Mouse (Mus musculus) forebrain, embryonic 16.5 days (tissue): ENCODE measurements around the gene Sipa1l3. TPM values are rescaled to one million over a fixed set of nuclear protein-coding genes. Genes with fewer than 3 reads are reported as not detected.

Experiments used
- ATAC-seq: fragments of 200-750 bp; cut with Nextera tagmentation; 2 replicates; pipeline ENCODE4 v1.8.0; 2017; ENCODE audit warnings: mild to moderate bottlenecking, moderate library complexity
- H3K27ac ChIP-seq: fragments of 300-500 bp; sonication (generic); 2 replicates; pipeline ENCODE4 v1.5.1; 2014; ENCODE audit warnings: low read length, control low read depth
- H3K27me3 ChIP-seq: fragments of 300-500 bp; sonication (generic); replicated peaks from 2 replicates; pipeline ENCODE4 v1.6.1; 2014; ENCODE audit warnings: low read length; ENCODE audit not compliant: control insufficient read depth, insufficient read depth
- H3K36me3 ChIP-seq: fragments of 300-500 bp; sonication (generic); 2 replicates; pipeline ENCODE4 v1.6.1; 2014; ENCODE audit not compliant: control insufficient read depth, insufficient read depth
- H3K4me1 ChIP-seq: fragments of 300-500 bp; sonication (generic); replicated peaks from 2 replicates; pipeline ENCODE4 v1.6.1; 2014; ENCODE audit warnings: low read length; ENCODE audit not compliant: control insufficient read depth, insufficient read depth
- H3K4me2 ChIP-seq: fragments of 300-500 bp; sonication (generic); 2 replicates; pipeline ENCODE4 v1.6.1; 2014; ENCODE audit warnings: mild to moderate bottlenecking, low read length, control low read depth
- H3K4me3 ChIP-seq: fragments of 300-500 bp; sonication (generic); replicated peaks from 2 replicates; pipeline ENCODE4 v1.5.1; 2014; ENCODE audit warnings: mild to moderate bottlenecking, low read length, control low read depth
- H3K9ac ChIP-seq: fragments of 300-500 bp; sonication (generic); replicated peaks from 2 replicates; pipeline ENCODE4 v1.6.1; 2014; ENCODE audit warnings: low read depth, low read length, control low read depth
- H3K9me3 ChIP-seq: fragments of 300-500 bp; sonication (generic); 2 replicates; pipeline ENCODE4 v1.6.1; 2016; ENCODE audit warnings: low read length; ENCODE audit not compliant: control insufficient read depth
- WGBS: fragments of 180-500 bp; shearing (Covaris S2); extraction: QIAGEN DNeasy Blood & Tissue Kit; methylation state at CpG from one replicate; pipeline ENCODE4 v1.1.7; 2014; 5-methylcytosine and 5-hydroxymethylcytosine counted together
- polyA plus RNA-seq: library from polyadenylated mRNA; unstranded; fragments of >200 nt; fragmentation: Nextera tagmentation; extraction: Ambion mirVana; gene quantifications from 2 replicates; pipeline ENCODE4 v1.2.1, GENCODE M21; 2015

The Sipa1l3 gene
- polyA plus RNA-seq, 1 experiment from 2014 or later: 16.1 TPM

GRCm38 (mm10) chr7:29471309-29471708 is 47.1 kb downstream of the Sipa1l3 start:
- H3K9ac ChIP-seq: no peak overlapping the region
- no peak for ATAC-seq
- no peaks in the 10 kb centered on the region for H3K27me3 ChIP-seq
- WGBS: 47% methylated on average over 7 of the region's 7 CpGs
- H3K4me1 ChIP-seq: peaks cover 17% of the 10 kb centered on the region
- no peak overlapping the region for H3K4me3 ChIP-seq
- H3K4me2 ChIP-seq: no peak overlapping the region
- no peaks in the 10 kb centered on the region for H3K9me3 ChIP-seq
- no peaks in the 10 kb centered on the region for H3K36me3 ChIP-seq
- H3K27ac ChIP-seq: no peak overlapping the region

DNA sequence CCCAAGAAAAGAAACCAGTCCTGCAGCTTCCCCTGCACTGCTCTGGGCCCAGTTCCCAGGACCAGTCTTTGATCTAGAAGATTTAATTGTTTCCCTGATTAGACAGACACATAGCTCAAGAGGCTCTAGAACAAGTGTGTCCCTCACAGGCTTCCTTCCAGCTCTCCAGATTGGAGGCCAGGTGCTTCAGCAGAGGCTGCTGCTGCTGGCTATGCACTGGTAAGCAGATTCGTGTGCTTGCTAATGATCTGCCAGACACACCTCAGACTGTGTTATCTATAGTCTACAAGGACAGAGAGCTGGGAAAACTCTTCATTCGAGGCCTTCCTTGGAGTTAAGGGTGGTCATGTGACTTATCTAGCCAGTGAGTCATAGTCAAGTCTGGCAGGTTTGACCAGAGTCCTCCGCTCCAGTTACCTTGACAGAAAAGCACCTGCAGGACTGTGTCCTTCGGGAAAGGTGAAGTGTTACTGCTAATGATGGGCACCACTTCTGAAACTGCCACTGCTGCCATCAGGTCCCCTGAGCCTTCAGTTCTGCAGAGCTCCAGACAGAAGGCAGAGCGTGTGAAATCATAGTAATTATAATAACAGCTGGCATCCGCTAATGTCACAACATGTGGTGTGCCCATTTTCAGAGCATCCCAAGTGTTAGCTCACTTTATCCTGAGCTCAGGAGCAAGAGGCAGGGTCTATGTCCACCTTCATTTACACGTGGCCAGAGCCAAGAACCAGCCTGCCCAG is 48.7 kb downstream of the Sipa1l3 start:
- no peak for ATAC-seq
- WGBS: 67% methylated on average over 7 of the region's 7 CpGs

GRCm38 (mm10) chr7:29468593-29468992 is 49.8 kb downstream of the Sipa1l3 start:
- H3K4me1 ChIP-seq: peaks cover 25% of the 10 kb centered on the region
- H3K36me3 ChIP-seq: no peaks in the 10 kb centered on the region
- H3K4me2 ChIP-seq: no peak overlapping the region
- WGBS: 87% methylated on average over 5 of the region's 5 CpGs
- H3K27me3 ChIP-seq: no peaks in the 10 kb centered on the region
- no peak overlapping the region for H3K27ac ChIP-seq
- no peaks in the 10 kb centered on the region for H3K9me3 ChIP-seq
- no peak overlapping the region for H3K9ac ChIP-seq
- ATAC-seq: no peak
- H3K4me3 ChIP-seq: no peak overlapping the region

More for the DNA sequence above, 48.7 kb downstream of the Sipa1l3 start:
- H3K36me3 ChIP-seq: no peaks in the 10 kb centered on the region
- no peaks in the 10 kb centered on the region for H3K27me3 ChIP-seq
- H3K9ac ChIP-seq: no peak overlapping the region
- no peak overlapping the region; the same call in 1 of the 2 replicates for H3K27ac ChIP-seq
- H3K4me2 ChIP-seq: no peak overlapping the region
- H3K4me3 ChIP-seq: no peak overlapping the region
- H3K9me3 ChIP-seq: no peaks in the 10 kb centered on the region
- peaks cover 25% of the 10 kb centered on the region for H3K4me1 ChIP-seq

- H3K27me3 ChIP-seq: no peaks in the 10 kb centered on the region
- no peak overlapping the region for H3K9ac ChIP-seq
- no peak for ATAC-seq
- no peaks in the 10 kb centered on the region for H3K9me3 ChIP-seq
- no peak overlapping the region for H3K27ac ChIP-seq
- H3K36me3 ChIP-seq: no peaks in the 10 kb centered on the region
- H3K4me3 ChIP-seq: no peak overlapping the region
- no peak overlapping the region for H3K4me2 ChIP-seq
- peaks cover 29% of the 10 kb centered on the region for H3K4me1 ChIP-seq
- WGBS: 72% methylated on average over 10 of the region's 10 CpGs
Observed at GRCm38 (mm10) chr7:29466585-29466984, 51.9 kb downstream of the Sipa1l3 start.

DNA sequence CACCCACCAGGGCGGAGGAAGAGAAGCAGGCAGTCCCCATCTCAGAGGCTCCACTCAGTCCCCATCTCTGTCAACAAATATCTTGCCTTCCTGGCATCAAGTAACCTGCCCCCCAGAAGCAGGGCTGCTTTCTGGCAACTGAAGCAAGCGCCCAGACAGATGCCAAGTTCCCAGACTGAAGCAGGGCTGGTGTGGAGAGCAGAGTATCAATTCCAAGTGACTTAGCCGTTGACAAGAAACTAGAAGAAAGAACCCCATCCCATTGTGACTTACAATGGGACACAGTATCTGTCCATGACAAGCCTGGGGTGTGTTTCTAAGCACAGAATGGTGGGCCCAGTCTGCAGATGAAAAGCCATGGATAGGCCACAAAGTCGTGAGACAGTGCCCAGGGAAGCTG is 52.7 kb downstream of the Sipa1l3 start:
- H3K36me3 ChIP-seq: no peaks in the 10 kb centered on the region
- H3K4me1 ChIP-seq: peaks cover 31% of the 10 kb centered on the region
- H3K4me2 ChIP-seq: no peak overlapping the region
- H3K27me3 ChIP-seq: no peaks in the 10 kb centered on the region
- no peak overlapping the region for H3K27ac ChIP-seq
- WGBS: 78% methylated on average over 4 of the region's 4 CpGs
- no peak overlapping the region for H3K9ac ChIP-seq
- no peaks in the 10 kb centered on the region for H3K9me3 ChIP-seq
- no peak overlapping the region for H3K4me3 ChIP-seq
- no peak for ATAC-seq

- Histone ChIP-seq H3K36me3 (no peaks in the 10 kb centered on the region), H3K27me3 (no peaks in the 10 kb centered on the region), H3K4me3 (no peak overlapping the region), H3K27ac (no peak overlapping the region), H3K4me1 (peaks cover 18% of the 10 kb centered on the region), H3K9ac (no peak overlapping the region), H3K4me2 (no peak overlapping the region), H3K9me3 (no peaks in the 10 kb centered on the region)
- no peak for ATAC-seq
- WGBS: 90% methylated on average over 3 of the region's 3 CpGs
Observed at GRCm38 (mm10) chr7:29462820-29463219, 55.6 kb downstream of the Sipa1l3 start.

- Histone ChIP-seq H3K36me3 (no peaks in the 10 kb centered on the region), H3K4me2 (no peak overlapping the region), H3K27me3 (no peaks in the 10 kb centered on the region), H3K4me3 (no peak overlapping the region), H3K27ac (no peak overlapping the region), H3K9me3 (no peaks in the 10 kb centered on the region), H3K9ac (no peak overlapping the region), H3K4me1 (peaks cover 18% of the 10 kb centered on the region)
- ATAC-seq: no peak
- WGBS: 84% methylated on average over 5 of the region's 5 CpGs
Observed at GRCm38 (mm10) chr7:29462178-29462577, 56.3 kb downstream of the Sipa1l3 start.

GRCm38 (mm10) chr7:29461557-29461956 is 56.9 kb downstream of the Sipa1l3 start:
- no peaks in the 10 kb centered on the region for H3K36me3 ChIP-seq
- WGBS: 81% methylated on average over 10 of the region's 10 CpGs
- no peaks in the 10 kb centered on the region for H3K27me3 ChIP-seq
- no peaks in the 10 kb centered on the region for H3K9me3 ChIP-seq
- H3K4me1 ChIP-seq: peaks cover 14% of the 10 kb centered on the region
- ATAC-seq: peak; percentile 18; the same call in 1 of the 2 replicates
- no peak overlapping the region for H3K4me2 ChIP-seq
- no peak overlapping the region for H3K9ac ChIP-seq
- H3K27ac ChIP-seq: no peak overlapping the region
- no peak overlapping the region for H3K4me3 ChIP-seq

DNA sequence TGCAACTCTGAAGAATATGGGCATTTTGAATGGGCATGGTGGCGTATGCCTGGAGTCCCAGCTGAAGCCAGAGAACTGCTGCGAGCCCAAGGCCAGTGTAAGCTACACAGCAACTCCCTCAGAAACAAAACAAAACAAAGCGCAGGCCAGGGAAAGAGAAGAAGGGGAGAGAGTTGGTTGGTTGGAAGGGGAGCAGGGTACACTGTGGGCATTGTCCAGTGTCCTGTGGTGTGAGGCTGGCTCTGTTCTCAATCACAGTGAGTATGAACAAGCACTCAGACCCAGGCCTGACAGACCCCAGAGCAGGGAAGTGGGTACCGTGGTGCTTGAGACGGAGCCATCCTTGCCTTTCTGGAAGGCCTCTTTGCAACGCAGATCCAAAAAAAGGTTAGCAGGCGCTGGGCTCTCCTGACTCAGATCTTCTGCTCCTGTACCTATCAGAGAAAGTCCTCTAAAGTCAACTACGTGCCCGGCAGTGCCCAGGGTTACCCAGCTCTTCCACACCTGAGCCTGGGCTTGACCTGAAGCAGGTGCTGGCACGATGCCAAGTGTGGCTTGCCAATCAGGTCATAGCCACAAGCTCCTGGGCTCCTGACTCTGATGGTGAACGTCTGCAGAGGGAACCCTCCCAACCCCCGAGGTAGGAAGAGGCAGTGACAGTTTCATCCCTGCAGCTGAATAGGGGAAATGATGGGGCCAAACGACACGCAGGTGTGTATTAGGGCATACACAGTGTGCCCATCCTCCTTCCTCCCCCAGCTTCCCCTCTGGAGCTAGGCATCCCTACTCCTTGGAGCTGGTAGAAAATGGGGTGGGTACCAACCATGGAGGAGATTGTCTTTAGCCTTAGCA is 59.3 kb downstream of the Sipa1l3 start:
- H3K36me3 ChIP-seq: no peaks in the 10 kb centered on the region
- ATAC-seq: no peak
- H3K27me3 ChIP-seq: no peaks in the 10 kb centered on the region
- no peak overlapping the region for H3K9ac ChIP-seq
- 83% methylated on average over 14 of the region's 14 CpGs for WGBS
- no peak overlapping the region for H3K4me3 ChIP-seq
- H3K9me3 ChIP-seq: no peaks in the 10 kb centered on the region
- no peak overlapping the region for H3K27ac ChIP-seq
- H3K4me1 ChIP-seq: peaks cover 6% of the 10 kb centered on the region; the same call in 1 of the 2 replicates
- no peak overlapping the region for H3K4me2 ChIP-seq
